Comparison of ENCODE assay signal across 15 mouse cellular contexts in the genomic region with DNA sequence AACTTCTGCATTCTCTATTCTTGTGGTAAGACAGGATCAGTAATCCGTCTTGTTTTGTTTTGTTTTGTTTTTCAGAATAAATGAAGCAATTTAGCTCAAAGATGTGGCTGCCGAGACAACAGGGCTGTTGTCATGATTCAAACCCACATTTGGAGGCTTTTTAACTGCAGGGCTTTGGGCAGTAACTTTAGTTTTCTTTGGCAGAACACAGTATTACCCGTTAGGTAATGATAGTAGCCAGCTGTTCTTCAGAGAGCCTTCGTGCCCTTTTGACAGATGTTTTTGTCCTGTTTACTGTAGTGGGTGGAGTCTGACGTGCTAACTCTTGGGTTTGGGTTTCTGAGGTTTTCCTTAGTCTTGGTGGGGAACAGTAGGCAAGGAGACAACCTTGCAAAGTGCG.
DNase-seq lines count a peak whose midpoint lies in the region; ATAC-seq and TF ChIP-seq lines count a peak whose summit lies in the region.
"Had no signal": no experiment of that assay in that cellular context is flagged by ENCODE, and none has a peak within 500 bp of the region (broad histone marks: within the 10 kb centered on the region; RNA-seq: fewer than 3 reads in every experiment).

No protein-coding gene starts in this region.

- no peaks in the 10 kb centered on the region for H3K27me3 ChIP-seq in intestine, embryonic 16.5 days (replicated peaks; ENCODE audit: control insufficient read depth, insufficient read depth, low read length)
- no peaks in the 10 kb centered on the region for H3K27me3 ChIP-seq in intestine, postnatal 0 days (replicated peaks; ENCODE audit: control insufficient read depth, insufficient read depth, low read length)
- H3K27me3 ChIP-seq in testis, adult 2 months (ENCODE audit: control insufficient read depth, insufficient read depth, low read length): no peaks in the 10 kb centered on the region
- H3K27me3 ChIP-seq in forebrain, embryonic 15.5 days: no peaks in the 10 kb centered on the region
- H3K27me3 ChIP-seq: hindbrain, embryonic 15.5 days; limb, embryonic 15.5 days; midbrain, embryonic 13.5 days; neural tube, embryonic 12.5 days had no signal

- ATAC-seq in intestine, embryonic 16.5 days: no peak
- ATAC-seq in intestine, postnatal 0 days: no peak
- ATAC-seq in forebrain, embryonic 15.5 days (replicated peaks): no peak
- ATAC-seq: midbrain, embryonic 13.5 days had no signal

- H3K4me1 ChIP-seq in intestine, embryonic 16.5 days (ENCODE audit: control insufficient read depth, insufficient read depth, low read length): peaks cover 7% of the 10 kb centered on the region; the same call in 1 of the 2 replicates
- no peaks in the 10 kb centered on the region for H3K4me1 ChIP-seq in intestine, postnatal 0 days (replicated peaks; ENCODE audit: control insufficient read depth, insufficient read depth, low read length)
- peaks cover 2% of the 10 kb centered on the region for H3K4me1 ChIP-seq in testis, adult 2 months (ENCODE audit: control insufficient read depth, insufficient read depth, low read length)
- H3K4me1 ChIP-seq in forebrain, embryonic 15.5 days: no peaks in the 10 kb centered on the region
- H3K4me1 ChIP-seq: hindbrain, embryonic 15.5 days; limb, embryonic 15.5 days; midbrain, embryonic 13.5 days; neural tube, embryonic 12.5 days had no signal

- no peak overlapping the region for H3K27ac ChIP-seq in intestine, embryonic 16.5 days (ENCODE audit: low read length)
- H3K27ac ChIP-seq in intestine, postnatal 0 days (ENCODE audit: low read depth, low read length): no peak overlapping the region
- H3K27ac ChIP-seq in testis, adult 2 months (ENCODE audit: control insufficient read depth, insufficient read depth, low read depth, low read length): peak overlapping the region; percentile 82
- H3K27ac ChIP-seq in forebrain, embryonic 15.5 days (replicated peaks): no peak overlapping the region
- H3K27ac ChIP-seq: hindbrain, embryonic 15.5 days; left cerebral cortex, adult 2 months; limb, embryonic 15.5 days; midbrain, embryonic 13.5 days; neural tube, embryonic 12.5 days had no signal

- no peak for DNase-seq in testis, postnatal 14 days (ENCODE audit: low spot score)
- peak; percentile 49 for DNase-seq in lung, postnatal 10 days
- no peak for DNase-seq in left cerebral cortex, adult 9 months (ENCODE audit: low spot score in 2 of 2)
- DNase-seq: adrenal gland, postnatal 36 days; cerebellum, postnatal 14 days; right cerebral cortex, postnatal 4 days had no signal

- H3K4me3 ChIP-seq in intestine, embryonic 16.5 days (ENCODE audit: low read length): no peak overlapping the region
- no peak overlapping the region for H3K4me3 ChIP-seq in intestine, postnatal 0 days (ENCODE audit: low read depth, low read length)
- H3K4me3 ChIP-seq in testis, adult 2 months (ENCODE audit: control insufficient read depth, low read depth, low read length): no peak overlapping the region
- H3K4me3 ChIP-seq in forebrain, embryonic 15.5 days: no peak overlapping the region
- H3K4me3 ChIP-seq: hindbrain, embryonic 15.5 days; left cerebral cortex, adult 2 months; limb, embryonic 15.5 days; midbrain, embryonic 13.5 days; neural tube, embryonic 12.5 days had no signal

- 0 out of 2 replicates have a peak overlapping the region, but pooled peaks have one; percentile 10 for H3K9ac ChIP-seq in intestine, embryonic 16.5 days (ENCODE audit: low read depth, low read length)
- H3K9ac ChIP-seq in intestine, postnatal 0 days (ENCODE audit: low read depth, low read length): no peak overlapping the region
- H3K9ac ChIP-seq in forebrain, embryonic 15.5 days (replicated peaks): no peak overlapping the region
- H3K9ac ChIP-seq: hindbrain, embryonic 15.5 days; limb, embryonic 15.5 days; midbrain, embryonic 13.5 days; neural tube, embryonic 12.5 days had no signal

- TF ChIP-seq POLR2A in testis, adult 2 months (IDR thresholded peaks at IDR 0.05; ENCODE audit: control insufficient read depth, low read depth, low read length): no peak

- H3K4me2 ChIP-seq in intestine, embryonic 16.5 days (ENCODE audit: low read depth, low read length): no peak overlapping the region
- no peak overlapping the region for H3K4me2 ChIP-seq in intestine, postnatal 0 days (replicated peaks; ENCODE audit: low read depth)
- no peak overlapping the region for H3K4me2 ChIP-seq in forebrain, embryonic 15.5 days (replicated peaks)
- H3K4me2 ChIP-seq: hindbrain, embryonic 15.5 days; limb, embryonic 15.5 days; midbrain, embryonic 13.5 days; neural tube, embryonic 12.5 days had no signal

- 41% methylated on average over 6 of the region's 6 CpGs for WGBS in intestine, embryonic 16.5 days
- WGBS in intestine, postnatal 0 days: 50% methylated on average over 6 of the region's 6 CpGs
- WGBS in forebrain, embryonic 15.5 days: 53% methylated on average over 6 of the region's 6 CpGs

- no peak for TF ChIP-seq CTCF in intestine, postnatal 0 days (IDR thresholded peaks at IDR 0.05; ENCODE audit: low read depth)
- TF ChIP-seq CTCF in testis, adult 2 months (IDR thresholded peaks at IDR 0.05; ENCODE audit: control insufficient read depth, insufficient read depth, insufficient replicate concordance, low read depth, low read length): no peak

- H3K9me3 ChIP-seq in intestine, embryonic 16.5 days (ENCODE audit: control insufficient read depth, low read length): no peaks in the 10 kb centered on the region
- no peaks in the 10 kb centered on the region for H3K9me3 ChIP-seq in intestine, postnatal 0 days (ENCODE audit: control insufficient read depth)
- no peaks in the 10 kb centered on the region for H3K9me3 ChIP-seq in forebrain, embryonic 15.5 days
- H3K9me3 ChIP-seq: hindbrain, embryonic 15.5 days; limb, embryonic 15.5 days; midbrain, embryonic 13.5 days; neural tube, embryonic 12.5 days had no signal

- H3K36me3 ChIP-seq in intestine, embryonic 16.5 days (ENCODE audit: control insufficient read depth, insufficient read depth, low read length): peaks cover 3% of the 10 kb centered on the region; the same call in 1 of the 2 replicates
- peaks cover 12% of the 10 kb centered on the region; the same call in 1 of the 2 replicates for H3K36me3 ChIP-seq in intestine, postnatal 0 days (ENCODE audit: control insufficient read depth, insufficient read depth)
- H3K36me3 ChIP-seq in testis, adult 2 months (ENCODE audit: control insufficient read depth, insufficient read depth, low read length): no peaks in the 10 kb centered on the region
- H3K36me3 ChIP-seq in forebrain, embryonic 15.5 days: no peaks in the 10 kb centered on the region
- H3K36me3 ChIP-seq: hindbrain, embryonic 15.5 days; limb, embryonic 15.5 days; midbrain, embryonic 13.5 days; neural tube, embryonic 12.5 days had no signal
